Mouse (Mus musculus): ENCODE measurements around the gene Armc2.

The Armc2 gene

DNA sequence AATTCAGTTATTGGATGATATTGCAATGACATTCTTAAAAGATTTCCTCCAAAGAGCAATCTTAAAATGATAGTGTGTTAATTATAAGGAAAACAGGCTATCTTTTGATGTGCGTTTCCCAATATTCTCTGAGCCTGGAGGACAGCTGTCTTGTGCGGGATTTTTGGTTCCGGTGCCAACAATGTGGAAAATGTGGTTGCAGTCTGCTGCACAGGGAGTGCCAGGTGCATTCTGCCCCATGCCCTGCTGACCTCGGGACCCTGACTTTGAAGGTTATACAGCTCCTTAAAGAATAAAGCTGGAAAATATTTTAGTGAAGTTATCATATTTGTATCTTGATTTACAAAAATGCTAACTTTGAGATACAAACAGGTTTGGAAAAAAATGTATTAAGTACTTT lies 110.3 kb downstream of the Armc2 start:
- no peak for DNase-seq (ENCODE audit: low spot score in 2 of 2)

DNA sequence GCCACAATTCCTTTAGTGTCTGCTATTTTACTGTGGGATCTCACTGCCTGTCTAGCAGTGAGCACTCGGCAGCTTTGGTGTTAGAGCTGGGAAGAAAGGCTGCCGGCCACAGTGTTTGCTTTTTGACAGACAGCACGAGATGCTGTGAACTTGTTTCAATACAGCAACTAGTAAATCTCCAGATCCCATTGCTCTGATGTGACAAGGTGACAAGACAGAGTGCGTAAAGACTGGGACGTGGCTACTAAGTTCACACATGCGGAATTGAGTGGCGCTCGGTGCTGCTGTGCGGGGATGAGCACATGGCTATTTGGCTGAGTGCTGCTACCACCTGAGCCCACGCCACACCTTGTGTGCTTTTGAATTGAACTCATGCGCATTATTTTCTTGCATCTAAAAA lies 110.8 kb downstream of the Armc2 start:
- no peak for DNase-seq (ENCODE audit: low spot score in 2 of 2)

DNA sequence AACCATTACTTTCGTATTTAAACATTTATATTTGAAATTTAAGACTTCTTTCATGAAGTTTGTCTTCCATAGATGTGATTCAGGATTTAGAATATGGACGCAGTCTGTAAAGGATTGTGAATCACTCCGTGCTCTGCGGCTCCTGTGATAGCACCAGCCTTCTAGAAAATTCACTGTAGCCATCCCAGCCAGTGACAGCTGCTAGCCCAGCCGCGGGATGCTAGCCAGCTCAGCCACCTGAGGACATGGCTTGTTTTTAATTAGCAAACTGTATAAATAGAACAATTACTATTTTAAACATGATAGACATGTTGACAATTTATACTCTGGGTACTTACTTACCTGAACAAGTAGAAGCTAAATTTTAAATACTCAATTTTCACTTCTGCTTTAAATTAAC lies 116.4 kb downstream of the Armc2 start:
- DNase-seq (ENCODE audit: low spot score in 2 of 2) = no peak

DNA sequence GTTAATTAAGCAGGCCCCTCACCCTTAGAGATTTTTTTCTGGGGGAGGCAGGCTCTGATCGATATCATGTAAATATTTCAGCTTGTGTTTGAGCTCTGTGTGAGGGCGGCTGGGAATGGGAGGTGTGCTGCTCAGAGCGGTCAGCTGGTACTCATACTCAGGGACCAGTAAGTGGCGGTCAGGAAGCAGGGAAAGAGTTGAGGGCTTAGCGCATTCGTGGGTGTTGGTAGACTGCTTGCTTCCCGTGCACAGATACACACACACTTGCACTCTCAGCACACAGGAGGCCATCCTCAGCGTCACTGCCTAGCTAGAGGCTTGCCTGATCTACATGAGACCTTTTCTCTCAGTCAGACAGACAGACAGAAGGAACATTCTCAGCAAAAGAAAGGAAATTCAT lies 116.8 kb downstream of the Armc2 start:
- no peak for DNase-seq (ENCODE audit: low spot score in 2 of 2)

DNA sequence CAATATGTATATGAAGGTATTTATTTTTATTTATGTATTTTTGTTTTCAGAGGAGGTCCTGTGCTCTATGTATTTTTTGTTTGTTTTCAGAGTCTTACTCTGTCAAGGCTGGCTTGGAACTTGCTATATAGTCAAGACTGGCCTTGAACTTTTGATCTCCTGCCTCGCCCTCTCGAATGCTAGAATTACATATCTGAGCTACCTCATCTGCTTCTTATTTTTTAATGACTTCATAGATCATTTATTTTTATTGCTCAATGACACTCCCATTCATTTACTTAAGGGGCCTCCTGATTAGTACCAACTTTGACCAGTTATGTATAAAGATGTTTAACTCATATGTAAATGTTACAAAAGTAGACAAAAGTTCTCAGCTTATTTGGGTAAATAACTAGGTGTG lies 121.4 kb downstream of the Armc2 start:
- no peak for DNase-seq (ENCODE audit: low spot score in 2 of 2)

DNA sequence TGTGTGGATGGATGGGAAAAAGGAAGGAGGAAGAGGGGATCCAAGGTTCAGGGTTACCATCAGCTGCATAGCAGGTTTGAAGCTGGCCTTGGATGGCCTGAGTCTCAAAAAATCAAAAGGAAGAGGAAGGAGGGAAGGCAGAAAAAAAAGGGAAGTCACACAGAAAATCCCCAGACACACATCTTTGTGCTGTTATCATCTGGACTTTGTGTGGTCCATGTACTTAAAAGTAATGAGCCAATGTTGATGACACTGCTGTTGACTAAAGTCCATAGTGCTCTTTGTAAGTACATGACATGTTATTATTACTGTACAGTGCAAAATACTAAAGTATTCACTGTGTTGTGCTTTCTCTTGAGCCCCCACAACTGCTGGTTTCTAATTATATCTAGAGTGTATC lies 121.8 kb downstream of the Armc2 start:
- no peak for DNase-seq (ENCODE audit: low spot score in 2 of 2)

DNA sequence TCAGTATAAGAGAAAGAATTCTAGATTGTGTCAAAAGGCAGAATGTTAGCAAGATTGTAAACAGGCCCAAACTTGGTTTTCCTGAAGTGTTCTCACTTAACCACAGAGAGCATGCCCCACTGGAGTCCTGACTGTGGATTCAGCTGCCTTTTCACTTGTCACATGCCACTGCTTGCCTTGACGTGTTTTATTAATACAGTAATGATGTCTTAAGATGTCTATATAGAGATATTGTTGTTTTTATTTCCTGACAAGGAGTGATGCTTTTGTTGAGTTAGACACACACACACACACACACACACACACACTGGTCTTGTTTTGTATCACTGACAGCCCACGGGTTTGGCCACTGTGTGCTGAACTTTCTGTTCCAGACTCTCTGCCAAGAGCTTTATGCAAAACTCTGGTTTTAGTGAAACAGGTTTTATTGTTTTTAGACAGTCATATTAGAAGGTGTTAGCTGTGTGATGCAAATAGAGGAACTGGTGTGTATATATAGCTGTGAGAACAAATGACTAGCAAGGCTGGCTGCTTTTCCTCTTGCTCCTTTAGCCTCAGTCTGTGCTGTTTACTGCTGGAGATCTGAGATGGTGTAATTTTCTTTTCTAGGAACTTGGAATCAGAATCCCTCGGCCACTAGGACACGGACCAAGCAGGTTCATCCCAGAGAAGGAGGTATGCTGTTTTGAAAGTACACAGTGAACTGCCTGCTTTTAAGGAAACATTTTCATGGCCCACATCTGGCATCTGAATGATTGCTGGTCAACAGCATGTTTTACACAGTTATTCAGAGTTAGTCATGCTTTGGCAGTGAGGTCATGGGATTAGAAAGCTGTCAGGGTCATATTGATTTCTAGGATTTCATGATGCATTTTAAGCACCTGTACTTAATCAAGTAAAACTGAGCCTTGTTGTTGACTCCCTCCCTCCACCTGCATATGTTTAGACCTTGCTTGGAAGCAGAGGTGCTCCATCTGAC lies 124.5 kb downstream of the Armc2 start:
- no peak for DNase-seq (ENCODE audit: low spot score in 2 of 2)

DNA sequence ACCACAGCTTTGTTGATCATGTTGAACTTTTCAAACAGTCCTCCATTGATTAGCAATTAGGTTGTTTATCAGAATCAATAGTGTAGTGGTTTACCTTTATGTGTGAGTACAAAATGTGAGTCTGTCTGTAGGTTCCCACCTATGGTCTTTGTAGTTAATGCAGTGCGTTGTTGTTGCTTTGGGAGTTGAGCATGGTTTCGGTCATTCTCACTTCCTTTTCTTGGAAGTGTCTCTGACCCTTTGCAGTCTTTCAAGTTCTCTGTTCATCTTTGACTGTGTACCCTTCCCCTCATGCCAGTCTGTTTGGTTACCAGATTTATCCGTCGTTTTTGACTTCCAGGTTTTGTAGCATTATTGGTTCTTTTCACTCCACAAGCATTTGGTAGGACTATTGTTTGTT lies 126.9 kb downstream of the Armc2 start:
- DNase-seq (ENCODE audit: low spot score in 2 of 2) = no peak

DNA sequence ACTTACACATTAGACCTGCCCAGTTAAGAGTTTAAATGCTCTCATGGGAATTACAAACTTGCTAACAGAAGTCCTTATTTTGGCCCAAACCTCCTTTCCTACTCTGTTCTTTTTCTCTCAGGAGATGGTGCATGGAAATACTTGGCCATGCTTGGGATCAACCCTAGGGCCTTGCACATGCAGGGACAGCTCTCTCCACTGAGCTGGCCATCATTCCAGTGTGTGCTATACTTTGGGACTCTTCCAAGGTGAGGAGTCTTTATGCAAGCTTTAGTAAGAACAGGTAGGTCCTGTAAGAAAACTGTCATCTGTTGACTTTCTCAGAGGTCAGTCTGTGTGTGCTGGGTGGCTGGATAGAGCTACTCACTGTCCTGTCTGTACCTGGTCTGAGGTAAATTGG lies 127.7 kb downstream of the Armc2 start:
- no peak for DNase-seq (ENCODE audit: low spot score in 2 of 2)

DNA sequence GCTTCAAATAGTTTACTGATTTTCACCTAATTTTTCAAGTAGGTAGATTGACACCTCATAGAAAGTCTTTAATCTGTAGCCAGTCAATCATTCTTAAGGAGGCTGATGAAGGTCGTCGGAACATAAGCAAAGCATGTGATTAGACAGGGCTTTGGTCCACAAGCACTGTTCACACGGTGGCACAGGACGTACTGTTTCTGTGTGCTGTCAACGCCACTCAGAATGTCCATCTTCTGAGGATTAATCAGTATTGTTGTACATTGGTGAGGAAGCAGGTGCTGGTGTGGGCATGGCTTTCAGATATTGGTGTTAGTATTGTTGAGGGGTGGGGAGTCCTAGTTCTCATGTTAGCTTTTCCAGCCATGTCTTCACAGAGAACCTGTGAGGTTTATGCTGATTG lies 128.7 kb downstream of the Armc2 start:
- no peak for DNase-seq (ENCODE audit: low spot score in 2 of 2)

DNA sequence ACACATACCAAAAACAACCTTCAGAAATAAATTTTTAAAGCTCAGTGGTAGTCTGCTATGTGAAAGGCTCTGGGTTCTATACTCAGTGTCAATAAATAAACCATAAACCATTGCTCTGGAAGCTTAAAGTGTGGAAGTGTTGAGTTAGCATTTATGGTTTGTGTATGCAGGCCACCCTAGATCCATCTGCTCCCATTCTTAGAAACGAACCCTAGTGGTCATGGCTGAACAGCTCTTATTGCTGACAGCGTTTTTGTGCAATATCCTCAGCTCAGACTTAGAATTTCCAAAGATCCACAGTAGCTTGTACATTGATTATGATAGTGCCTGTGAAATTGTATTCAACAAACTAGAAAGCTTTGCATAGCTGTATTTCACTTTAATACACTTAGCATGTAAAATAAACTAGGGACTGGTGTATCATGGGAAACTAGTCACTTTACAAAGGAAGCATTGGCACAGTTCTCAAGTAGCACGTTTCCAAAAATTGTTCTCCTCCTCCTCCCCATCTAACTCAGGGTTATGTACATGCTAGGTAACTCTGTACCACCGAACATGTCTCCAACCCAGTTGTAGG lies 129.8 kb downstream of the Armc2 start:
- DNase-seq (ENCODE audit: low spot score in 2 of 2) = peak in 1 of 2 experiments; percentile 31

DNA sequence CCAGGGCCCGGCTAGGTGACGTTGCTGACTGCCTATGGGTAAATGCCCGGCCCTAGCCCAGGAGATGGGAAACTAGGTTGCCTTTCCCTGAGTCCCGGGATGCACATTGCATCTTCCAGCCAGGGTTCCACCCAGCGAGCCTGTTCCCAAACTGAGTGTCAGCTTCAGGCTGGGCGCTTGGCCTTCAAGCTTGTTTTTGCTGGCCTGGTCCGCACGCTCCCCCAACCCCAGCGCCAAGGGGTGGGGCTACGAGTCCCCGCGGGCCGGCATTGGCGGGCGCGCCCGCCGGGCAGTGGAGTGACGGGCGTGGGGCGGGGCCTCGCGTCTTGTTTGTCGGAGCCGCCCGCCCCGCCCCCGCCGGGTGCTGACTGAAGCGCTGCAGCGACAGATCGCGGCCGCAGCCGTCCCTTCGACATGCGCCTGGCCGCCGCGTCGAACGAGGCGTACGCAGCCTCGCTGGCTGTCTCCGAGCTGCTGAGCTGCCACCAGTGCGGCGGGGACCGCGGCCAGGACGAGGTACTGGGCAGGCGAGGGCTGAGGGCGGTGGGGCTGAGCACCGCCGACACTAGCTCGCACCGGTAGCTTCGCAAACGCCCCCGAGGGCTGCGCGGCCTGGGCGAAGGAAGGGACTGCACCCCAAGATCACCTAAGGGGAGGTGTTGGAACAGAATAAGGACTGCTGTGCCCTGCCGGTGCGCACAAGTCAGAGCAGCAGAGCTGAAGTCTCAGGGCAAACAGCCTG lies 131.0 kb downstream of the Armc2 start:
- peak; percentile 84 to 94 for DNase-seq (ENCODE audit: low spot score in 2 of 2)

DNA sequence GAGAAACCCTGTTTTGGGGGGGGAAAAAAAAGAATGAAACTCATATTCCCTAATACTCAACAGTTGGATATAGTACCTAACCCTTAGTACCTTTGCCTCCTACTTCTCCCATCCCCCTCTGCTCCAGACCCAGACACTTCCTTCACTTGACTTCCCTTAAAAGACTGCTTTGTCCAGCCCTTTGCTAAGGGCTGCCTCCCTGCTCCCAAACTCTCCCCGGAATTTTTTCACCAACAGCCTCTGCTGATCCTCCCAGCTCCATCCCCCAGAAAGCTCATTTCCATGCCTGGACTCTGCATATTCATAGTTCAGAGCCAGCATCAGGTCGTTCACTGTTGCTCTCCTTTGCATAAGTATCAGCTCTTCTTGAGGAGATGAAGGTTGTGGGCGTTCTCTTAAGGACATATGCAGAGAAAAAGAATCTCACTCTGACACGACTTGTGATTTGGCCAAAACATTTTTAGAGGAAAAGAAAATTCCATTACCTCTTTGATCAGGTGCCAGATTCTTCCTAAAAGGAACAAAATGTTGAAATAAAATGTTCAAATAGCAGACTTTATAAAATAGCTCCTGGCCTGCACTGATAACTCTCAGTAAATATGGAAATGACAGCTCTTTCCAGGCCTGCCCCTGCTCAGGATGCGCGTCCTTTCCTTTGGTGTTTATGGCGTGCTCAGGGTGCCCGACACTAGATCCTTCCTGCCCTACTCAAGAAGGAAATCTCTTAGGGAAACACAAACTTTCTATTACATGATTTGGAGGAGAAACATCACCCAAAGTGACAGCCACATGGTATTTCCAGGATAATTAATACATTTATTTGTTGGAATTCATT lies 134.3 kb downstream of the Armc2 start:
- no peak for DNase-seq (ENCODE audit: low spot score in 2 of 2)

DNA sequence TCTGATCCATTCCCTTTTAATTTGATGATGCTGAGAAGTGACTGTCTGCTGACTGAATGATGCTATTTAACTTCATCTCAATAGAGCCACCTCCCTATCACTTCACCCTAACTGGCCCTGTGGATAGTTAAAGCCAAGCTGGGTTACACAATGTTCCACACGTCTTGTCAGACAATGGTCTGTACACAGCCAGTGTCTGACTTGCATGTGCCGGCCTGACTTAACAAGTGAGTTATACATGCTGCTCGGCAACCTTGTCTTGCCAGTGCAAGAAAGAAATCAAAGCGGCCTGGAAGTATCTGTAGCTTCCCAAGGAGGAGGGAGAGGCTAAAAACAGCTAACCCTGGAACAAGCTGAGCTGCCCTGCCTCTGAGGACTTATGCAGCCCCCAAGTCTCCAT lies 136.8 kb downstream of the Armc2 start:
- no peak for DNase-seq (ENCODE audit: low spot score in 2 of 2)

DNA sequence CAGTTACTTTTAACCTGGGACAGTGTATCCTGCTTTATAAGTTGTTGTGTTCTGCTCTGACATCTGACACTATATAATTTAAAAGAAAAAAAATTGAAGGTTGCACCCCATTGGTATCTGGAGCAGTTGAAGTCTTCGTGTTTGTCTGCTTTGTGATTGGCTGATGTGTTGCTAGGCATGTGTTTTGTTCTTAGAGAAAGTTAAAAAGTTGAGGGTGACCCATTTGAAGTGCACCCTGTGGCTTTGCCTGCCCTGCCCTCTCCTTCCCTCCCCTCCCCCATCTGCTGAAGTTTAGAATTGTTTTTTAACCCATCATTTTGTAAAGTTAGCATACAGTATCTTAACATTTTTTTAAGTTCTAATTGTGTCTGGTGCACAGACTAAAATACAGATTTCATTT lies 137.5 kb downstream of the Armc2 start:
- DNase-seq (ENCODE audit: low spot score in 2 of 2) = peak; percentile 51 to 68

DNA sequence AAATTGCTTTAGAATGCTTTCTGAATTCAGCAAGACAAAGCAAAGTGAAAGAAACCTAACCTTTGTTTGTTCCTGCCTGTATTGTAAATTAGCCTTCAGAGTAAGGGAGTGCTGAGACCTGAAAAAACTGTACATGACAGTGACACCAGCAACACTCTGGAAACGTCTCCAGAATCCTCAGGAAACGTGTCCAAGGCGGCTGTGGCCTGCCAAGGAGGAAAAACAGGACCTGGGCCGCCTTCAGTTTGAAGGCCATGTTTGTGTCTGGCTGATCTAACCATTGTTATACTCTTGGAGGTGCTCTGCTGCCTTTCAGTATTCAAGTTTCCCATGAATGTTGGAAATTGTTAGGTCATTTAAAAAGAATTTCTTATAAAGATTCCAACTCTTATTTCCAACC lies 138.0 kb downstream of the Armc2 start:
- DNase-seq (ENCODE audit: low spot score in 2 of 2) = no peak

DNA sequence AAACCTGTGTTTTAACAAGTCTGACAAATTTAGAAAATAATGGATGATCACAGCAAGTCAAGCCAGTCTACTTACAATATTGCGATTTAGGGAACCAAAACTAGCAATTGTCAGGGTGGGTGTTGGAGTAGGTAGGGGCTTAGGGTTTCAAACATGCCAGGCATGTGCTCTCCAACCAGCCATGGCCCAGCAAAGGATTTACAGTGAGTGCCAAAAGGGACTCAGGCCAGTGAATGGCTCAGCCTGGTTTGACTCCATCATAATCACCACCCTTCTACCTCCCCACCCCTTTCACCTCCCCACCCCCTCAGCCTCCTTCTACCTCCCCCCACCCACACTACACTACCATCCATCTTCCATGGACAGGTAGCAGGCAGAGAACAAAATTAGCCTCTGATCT lies 138.6 kb downstream of the Armc2 start:
- DNase-seq (ENCODE audit: low spot score in 2 of 2) = no peak

DNA sequence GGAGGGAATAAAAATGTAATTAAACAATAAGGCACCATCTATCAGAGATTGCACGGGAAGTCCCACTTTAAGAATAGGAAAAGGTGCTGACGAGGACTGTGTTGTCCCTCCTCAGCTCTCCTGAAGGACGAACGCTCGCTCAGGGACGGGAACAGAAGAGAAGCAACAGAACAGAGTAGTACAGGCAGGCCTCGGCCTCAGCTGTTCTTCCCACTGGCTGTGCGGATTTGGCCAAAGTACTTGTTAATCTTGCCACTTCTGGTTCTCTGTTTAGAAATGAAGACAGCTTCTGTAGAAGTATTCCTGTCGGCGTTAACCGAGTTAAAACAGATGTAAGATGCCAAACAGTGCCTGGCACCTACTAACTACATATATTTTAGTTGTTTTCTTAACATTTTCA lies 139.9 kb downstream of the Armc2 start:
- DNase-seq (ENCODE audit: low spot score in 2 of 2) = no peak

DNA sequence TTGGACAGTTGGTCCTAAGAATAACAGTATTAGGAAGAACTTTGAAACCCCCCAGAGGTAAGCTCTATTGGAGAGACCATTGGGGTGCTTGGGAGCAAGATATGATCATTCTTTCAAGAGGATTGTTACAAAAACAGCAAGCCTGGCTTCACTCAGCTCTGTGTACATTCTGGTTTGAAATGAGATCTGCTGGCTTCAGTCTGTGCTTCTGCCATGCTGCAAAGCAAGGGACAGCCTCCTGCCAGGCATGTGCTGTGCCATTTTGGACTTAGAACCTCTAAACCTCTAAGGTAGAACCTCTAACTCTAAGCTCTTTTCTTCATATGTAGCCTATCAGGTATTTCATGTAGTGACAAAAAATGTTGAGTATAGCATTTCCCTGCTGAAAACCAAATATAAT lies 142.6 kb downstream of the Armc2 start:
- no peak for DNase-seq (ENCODE audit: low spot score in 2 of 2)

DNA sequence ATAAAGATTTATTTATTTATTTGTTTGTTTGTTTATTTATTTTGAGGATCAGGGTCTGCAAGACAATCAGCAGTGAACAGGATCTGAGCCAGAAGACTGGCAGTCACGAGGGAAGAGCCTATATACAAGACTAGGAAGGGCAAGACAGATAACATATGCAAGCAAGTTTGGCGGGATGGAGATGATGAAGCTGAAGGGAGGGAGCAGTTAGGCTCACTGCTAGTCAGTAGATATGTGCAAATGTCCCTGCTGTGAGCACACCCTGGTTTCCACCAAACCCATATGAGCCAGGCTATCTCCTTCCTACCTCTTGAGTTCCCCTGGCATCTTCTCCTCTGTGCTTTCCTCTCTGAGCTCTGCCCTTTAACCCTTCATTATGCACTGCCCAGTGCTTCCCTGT lies 146.7 kb downstream of the Armc2 start:
- DNase-seq (ENCODE audit: low spot score in 2 of 2) = no peak

DNA sequence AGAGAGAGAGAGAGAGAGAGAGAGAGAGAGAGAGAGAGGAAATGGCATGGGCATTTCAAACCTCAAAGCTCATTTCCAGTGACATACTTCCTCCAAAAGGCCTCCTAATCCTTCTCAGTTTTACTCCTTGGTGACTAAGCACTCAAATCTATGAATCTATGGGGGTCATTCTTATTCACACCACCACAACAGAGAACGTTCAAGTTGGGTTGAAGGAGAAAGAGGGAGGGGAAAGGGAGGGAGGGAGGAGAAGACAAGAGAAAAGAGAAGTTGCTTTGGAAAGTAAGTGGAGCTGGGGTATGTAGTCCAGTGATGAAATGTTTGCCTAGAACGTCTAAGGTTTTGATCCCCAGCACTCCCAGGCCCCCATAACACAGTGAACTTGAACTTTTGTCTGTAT lies 148.1 kb downstream of the Armc2 start:
- no peak for DNase-seq (ENCODE audit: low spot score in 2 of 2)

DNA sequence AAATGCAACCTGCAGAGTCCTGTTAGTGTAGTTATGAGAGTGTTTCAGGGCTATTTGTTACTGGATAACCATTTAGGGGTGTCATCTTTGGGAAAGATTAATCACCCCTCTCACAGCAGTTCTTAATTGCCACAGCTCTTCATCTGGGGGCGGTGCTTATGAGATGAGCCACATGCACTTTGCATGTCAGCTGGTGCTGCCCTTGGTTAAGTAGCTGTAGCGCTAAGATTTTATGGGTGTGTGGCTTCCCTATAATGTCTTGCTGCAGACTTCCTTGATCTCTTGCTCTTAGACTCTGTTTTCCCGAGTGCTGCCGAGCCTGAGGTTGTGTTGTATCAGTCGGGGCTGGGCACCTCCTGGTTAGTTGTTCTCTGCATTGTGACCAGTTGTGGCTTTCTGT lies 150.3 kb downstream of the Armc2 start:
- DNase-seq (ENCODE audit: low spot score in 2 of 2) = no peak

Measured in thymus, postnatal 10 days (tissue).